Mouse (Mus musculus) left cerebral cortex, postnatal 4 days (tissue): Measurements from ENCODE around the gene Acad11. TPM values are rescaled to one million over a fixed set of nuclear protein-coding genes. Genes with fewer than 3 reads are reported as not detected.

Source experiments
- DNase-seq: peaks from one replicate; pipeline ENCODE4 v3.0.0-alpha.2; 2022
- intact Hi-C: fragments of 180-260 bp; cut with DNase I; formaldehyde crosslinking; loops from one replicate; pipeline ENCODE4 v1.15.1; 2025
- total RNA-seq, 2 experiments: library from RNA; stranded (reverse); gene quantifications; 2 replicates each; pipeline ENCODE4 v1.2.3; 2021

Acad11 gene
- total RNA-seq, 2 experiments from 2014 or later: 8.0 to 8.9 TPM

DNA sequence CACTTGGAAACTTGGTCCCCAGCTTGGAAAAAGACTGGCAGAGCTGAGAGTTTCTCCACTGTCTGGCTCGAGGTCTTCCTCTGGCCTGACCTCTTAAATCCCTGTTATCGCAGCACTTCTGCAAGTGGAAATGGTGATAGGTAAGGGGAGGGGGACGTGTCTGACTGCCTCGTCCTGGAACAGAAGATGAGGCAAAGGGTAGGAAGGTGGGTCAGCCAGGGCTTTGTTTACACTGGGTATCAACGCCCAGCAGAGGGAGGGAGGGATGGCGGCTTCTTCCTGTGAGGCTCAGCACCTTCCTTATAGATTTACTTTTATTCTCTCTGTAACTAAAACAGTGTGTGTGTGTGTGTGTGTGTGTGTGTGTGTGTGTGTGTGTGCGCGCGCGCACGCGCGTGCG lies 79.6 kb downstream of the Acad11 start:
- DNase-seq: no peak
- intact Hi-C loops: no loop called here

DNA sequence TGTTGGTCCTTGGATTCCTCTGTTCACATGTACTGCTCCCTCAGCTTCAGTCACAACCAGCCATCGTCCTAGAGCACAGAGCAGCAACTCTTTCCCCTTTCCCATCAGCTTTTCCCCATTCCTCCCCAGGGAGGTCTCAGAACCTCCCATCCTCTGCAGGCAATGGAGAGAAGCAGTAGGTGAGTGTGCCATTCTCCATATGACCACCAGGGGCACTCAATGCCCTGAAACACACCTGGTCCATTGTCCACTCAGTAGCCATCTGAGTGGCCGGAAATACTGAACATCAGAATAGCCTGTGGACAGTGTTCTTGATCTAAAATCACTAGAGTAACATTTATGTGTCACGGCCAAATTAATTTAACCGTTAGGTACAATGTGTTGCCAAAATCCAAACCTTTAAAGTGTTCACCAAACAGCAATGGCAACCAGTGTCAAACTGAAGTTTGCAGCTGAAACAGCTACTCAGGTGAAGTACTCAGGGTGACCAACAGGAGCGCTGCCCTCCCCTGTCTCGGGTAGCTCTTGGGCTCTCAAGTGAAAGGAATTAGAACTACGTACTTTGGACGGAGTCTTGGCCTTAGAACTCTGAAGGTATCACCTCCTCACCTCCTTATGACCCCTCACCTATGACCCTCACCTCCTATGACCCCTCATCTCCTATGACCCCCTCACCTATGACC lies 81.3 kb downstream of the Acad11 start:
- no peak for DNase-seq
- intact Hi-C loops: no loop called here

DNA sequence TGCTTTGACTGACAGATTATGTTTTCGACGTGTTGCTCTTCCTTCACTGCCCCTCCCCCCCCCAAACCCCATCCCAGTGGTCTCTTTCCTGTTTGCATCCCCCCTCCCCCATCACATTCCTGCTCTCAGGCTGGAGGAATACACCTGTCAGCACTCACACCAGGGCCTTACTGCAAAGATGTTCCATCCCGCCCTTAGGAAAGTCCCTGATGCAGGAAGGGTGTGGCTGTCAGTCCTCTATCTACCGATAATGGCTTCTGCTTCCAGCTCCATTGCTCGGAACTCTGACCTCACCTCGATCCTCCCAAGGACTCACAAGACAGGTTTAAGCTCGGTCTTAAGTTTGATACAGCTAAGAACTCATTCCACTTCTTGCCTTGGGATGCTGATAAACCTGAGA lies 83.5 kb downstream of the Acad11 start:
- intact Hi-C loops: no loop called here
- no peak for DNase-seq

DNA sequence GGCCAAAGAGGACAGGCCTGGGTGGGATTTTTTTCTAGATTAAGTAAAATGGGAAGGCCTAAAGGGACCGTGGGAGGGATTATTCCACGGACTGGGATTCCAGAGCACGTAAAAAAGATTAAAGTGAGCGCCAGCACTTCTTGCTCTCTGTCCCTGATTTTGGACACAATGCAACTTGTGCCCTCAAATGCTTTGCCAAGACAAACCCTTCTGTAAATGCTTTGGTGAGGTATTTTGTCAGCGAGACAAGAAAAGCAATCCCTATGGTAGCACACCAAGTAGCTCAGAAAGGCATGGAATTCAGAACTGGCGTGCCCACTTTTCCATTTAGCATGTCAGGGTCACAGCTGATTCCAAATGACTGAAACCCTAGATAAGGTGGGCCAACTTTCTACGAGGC lies 85.8 kb downstream of the Acad11 start:
- intact Hi-C loops: no loop called here
- DNase-seq: no peak

DNA sequence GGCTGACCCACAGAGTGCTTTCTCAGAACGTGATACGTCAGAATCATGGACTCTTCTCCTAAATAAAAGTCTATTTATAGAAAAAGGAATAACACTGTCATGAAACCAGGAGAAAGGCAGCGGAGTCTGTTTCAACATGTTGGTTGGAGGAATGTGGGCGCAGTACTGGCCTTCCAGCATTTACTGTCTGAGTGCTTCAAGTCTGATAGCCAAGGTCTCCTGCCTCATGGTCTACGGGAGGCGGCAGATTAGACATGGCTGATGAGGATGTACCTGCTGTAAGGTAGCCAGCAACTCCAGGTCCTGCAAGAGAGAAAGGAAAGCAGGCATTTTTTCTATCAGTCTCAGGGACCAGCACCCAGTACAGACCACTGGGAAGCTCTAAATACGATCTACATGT lies 88.9 kb downstream of the Acad11 start:
- intact Hi-C loops: no loop called here
- DNase-seq: no peak

DNA sequence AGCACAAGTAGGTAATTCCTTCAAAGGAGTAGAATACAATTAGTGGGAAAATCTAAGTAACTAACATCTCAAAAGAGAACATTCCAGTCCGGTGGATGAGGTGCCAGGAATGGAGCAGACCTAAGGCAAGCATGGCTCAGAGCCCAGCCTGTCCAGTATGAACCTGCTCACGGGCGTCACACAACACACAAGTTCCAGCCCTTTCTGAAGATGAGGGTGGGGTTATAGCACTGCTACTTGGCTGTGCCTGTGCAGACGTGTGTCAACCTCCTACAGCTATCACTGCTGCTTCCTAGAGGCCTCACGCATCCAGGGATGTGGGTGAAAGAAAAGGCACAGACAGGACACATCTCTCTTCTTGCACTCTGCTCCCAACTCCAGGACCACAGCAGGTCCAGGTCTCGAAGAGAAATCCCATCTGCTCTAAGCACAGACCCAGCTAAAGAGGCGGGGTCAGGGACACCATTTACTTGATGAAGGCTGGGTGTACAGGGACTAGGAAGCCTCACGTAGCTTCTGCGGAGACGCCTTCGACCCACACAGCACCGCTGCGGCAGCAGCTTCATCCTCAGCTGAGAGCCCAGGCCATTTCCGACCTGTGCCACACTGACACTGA lies 92.0 kb downstream of the Acad11 start:
- intact Hi-C loops: no loop called here
- no peak for DNase-seq

DNA sequence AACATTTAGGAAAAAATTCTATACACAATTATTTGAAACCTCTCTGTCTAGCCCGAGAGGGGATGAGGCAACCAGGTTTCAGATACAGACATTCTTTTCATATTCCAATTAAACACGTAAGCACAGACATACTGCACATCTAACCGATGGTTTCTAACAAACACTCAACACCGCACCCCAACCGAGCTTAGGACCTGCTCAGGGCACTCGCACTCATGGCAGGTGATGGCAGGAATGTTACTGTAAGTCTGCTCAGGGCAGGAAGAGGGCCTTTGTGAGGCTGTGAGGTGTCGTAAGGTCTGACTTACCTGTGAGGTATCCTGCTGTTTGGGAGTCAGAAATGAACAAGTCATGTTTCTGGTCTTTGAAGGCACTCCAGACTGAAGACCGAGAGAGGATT lies 93.3 kb downstream of the Acad11 start:
- intact Hi-C loops: no loop called here

DNA sequence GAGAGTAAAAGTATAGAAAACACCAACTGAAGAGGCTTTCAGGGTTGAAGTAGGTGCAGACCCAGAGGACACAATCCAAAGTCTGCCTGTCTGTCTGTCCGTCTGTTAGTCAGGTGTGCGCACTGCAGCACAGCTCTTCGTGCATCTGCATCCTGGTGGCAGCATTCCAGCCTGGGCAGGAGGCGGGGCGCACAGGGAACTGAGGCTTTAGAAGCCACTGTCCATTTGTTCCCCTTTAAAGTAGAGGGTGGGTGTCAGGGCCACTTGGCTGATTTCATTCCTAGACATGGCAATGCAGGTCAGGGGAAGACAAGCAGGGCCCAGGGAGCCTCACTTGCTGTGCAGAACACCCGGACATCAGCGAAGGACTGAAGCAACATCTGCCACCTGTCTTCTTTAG lies 94.1 kb downstream of the Acad11 start:
- intact Hi-C loops: no loop called here
- DNase-seq: no peak

More for the DNA sequence above, 93.3 kb downstream of the Acad11 start:
- DNase-seq: no peak

DNA sequence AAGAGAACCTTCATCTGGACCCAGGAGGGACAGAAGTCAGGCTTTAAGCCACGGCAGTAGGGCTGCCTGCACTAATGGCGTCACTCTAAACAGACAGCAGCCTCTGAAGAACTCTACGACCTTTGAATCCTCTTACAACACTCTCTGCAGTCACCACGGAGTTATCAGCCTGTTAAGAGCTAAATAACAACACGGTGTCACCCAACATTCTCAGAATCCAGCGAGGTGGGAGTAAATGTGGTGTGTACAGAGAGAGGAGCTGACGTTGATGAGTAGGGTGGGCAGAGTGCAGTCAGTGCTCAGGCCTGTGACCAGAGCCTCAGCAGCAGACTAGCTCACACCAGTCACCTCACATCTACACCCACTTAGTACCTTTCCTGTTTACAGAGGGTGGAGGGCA lies 97.9 kb downstream of the Acad11 start:
- DNase-seq: no peak
- intact Hi-C loops: loop anchor here (10.0 kb wide), 1 partner anchor 106 kb away; no protein-coding TSS in a partner anchor

DNA sequence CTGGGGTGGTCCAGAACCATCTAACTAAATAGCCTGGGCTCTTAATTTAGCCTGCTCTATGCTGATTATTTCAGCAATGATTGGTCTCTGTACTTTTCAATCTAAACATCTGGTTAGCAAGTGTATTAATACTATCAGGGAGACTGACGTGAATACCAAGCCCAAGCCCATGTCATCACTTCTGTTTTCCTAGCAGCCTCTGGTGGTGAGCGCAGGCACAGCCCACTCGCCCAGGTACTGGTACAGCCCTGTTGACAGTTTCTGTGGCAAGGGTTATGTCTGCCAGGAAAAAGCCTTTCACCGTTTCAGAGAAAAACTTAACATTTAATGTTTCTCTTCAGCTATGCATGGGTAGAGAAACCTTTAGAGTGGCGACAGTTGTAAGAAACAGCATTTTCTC lies 101.0 kb downstream of the Acad11 start:
- DNase-seq: no peak
- intact Hi-C loops: loop anchor here (10.0 kb wide), 1 partner anchor 109 kb away; no protein-coding TSS in a partner anchor

DNA sequence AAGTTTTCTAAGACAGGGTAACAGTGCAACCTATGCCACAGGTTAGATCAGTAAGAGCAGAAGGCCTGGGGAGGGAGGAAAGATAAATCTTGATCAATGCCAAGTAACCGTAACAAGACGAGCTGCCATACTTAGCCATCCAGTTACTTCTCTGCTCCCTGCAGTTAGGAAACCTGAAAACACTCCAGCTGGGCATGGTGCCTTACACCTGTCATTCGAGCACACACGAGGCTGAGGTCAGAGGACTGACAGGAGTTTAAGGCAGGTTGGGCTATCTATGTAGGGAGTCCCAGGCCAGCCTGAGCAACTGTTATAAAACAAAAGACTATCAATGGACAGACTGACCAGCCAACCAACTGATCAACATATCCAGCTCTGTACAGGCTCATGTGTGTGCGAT lies 102.7 kb downstream of the Acad11 start:
- DNase-seq: no peak
- intact Hi-C loops: loop anchor here (10.0 kb wide), 1 partner anchor 111 kb away; no protein-coding TSS in a partner anchor

DNA sequence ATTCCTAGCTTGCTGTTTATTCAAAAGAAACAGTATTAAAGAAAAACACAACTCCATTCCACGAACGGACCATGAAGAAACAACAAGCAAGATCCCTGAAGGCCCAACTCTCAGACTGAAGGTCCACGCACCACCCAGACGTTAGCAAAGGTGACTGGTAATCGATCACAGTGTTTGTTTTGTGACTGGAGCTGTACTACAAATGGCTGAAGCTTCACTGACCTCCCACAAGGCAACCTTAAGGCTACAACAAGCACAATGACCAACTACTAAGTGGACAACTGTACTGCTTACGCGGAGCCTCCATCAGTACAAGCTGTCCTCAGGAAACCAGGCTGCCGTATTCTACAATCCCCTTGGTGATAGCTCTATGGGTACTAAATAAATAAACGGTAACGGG lies 106.8 kb downstream of the Acad11 start:
- intact Hi-C loops: loop anchor here (10.0 kb wide), 1 partner anchor 115 kb away; no protein-coding TSS in a partner anchor
- no peak for DNase-seq

DNA sequence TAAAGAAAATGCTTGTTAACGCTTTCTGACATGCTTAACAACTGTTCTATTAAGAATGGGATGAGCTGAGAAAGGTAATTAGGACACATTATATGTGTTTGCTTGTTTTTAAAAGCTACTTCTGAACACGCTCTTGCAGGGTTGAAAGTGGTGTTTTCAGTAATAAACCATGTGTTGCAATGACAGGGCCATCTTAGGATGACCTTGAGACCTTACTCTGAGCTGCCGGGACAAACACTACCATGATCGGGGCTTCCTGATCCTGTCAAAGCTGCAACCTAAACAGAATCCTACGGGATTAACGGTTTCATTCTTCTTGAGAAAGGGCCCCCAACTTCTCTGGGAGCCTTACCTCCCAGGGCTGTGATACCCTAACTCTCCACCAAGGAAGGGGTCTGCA lies 108.5 kb downstream of the Acad11 start:
- no peak for DNase-seq
- intact Hi-C loops: no loop called here

DNA sequence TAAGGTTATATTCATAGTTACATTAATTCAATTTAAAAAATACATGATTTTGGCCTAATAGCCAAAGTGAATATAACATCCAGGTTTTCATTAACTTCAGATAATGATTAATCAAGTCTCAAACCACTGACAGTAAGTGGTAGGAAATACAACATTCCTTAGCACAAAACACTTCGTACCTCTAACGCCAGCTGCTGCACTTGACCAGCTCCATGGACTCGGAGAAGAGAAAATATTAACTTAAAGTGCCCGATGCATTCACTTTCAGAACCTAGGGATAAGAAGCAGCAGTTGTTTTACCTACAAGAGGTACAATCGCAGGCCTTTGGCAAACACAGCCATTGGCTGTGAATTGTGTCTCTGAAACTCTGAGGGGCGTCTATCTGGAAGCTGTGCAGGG lies 109.2 kb downstream of the Acad11 start:
- DNase-seq: no peak
- intact Hi-C loops: no loop called here

Other genes with a start within 250 kb of the Acad11 start
- 10 to 100 TPM in 1 of 2 experiments, 1 to 10 TPM in 1; 8.9 to 10.0 TPM for gene Nphp3, start 60.8 kb upstream of the Acad11 start, total RNA-seq
- gene Gm28305, start 22.7 kb upstream of the Acad11 start, total RNA-seq: not detected
- gene Uba5, start 243 bp upstream of the Acad11 start, total RNA-seq: 10 to 100 TPM; 47.4 to 49.4 TPM
- 1 to 10 TPM in 1 of 2 experiments, under 1 TPM in 1; 0.98 to 1.1 TPM for gene Ackr4, start 63.6 kb downstream of the Acad11 start, total RNA-seq
- gene Dnajc13, start 199.6 kb downstream of the Acad11 start, total RNA-seq: 100 to 1,000 TPM in 1 of 2 experiments, 10 to 100 TPM in 1; 90.2 to 100 TPM